Mouse (Mus musculus) CD4-positive, CD25-positive, alpha-beta regulatory T cell (primary cell): Measurements from ENCODE around the gene Apool. TPM values are rescaled to one million over a fixed set of nuclear protein-coding genes. Genes with fewer than 3 reads are reported as not detected.

Experiments
- polyA plus RNA-seq: library from polyadenylated mRNA; unstranded; fragments of 100-300 nt; shearing (Covaris generic); gene quantifications from one replicate; pipeline ENCODE4 v1.2.1, GENCODE M21; 2017

Gene Apool
- 33.2 TPM for polyA plus RNA-seq

GRCm38 (mm10) chrX:112310804-112311530, at the start of gene Apool:
Gene Apool, plus strand, starts transcription at chrX:112311334.

GRCm38 (mm10) chrX:112406679-112407078, 95.5 kb downstream of the Apool start, which contains the start of gene Satl1:
Gene Satl1, minus strand, starts transcription at chrX:112406779.

Other genes starting within 250 kb of the Apool start
- not detected for gene 4933403O08Rik, start 72.3 kb upstream of the Apool start, polyA plus RNA-seq
- not detected for gene Satl1, start 95.4 kb downstream of the Apool start, polyA plus RNA-seq
- gene 2010106E10Rik, start 183.9 kb downstream of the Apool start, polyA plus RNA-seq, result not detected